Mouse (Mus musculus) embryonic fibroblast, embryonic 13.5 days (primary cell): ENCODE measurements around the gene Spred3.

Experiments used
- CTCF ChIP-seq: IDR thresholded peaks from 2 replicates; pipeline ENCODE4 v1.5.1; 2011; ENCODE audit warnings: mild to moderate bottlenecking, control low read depth, low read length, moderate library complexity, borderline replicate concordance; ENCODE audit not compliant: insufficient read depth
- POLR2A ChIP-seq: IDR thresholded peaks from 2 replicates; pipeline ENCODE4 v1.6.1; 2011; ENCODE audit warnings: low read depth, mild to moderate bottlenecking, control low read depth, low read length, moderate library complexity

DNA sequence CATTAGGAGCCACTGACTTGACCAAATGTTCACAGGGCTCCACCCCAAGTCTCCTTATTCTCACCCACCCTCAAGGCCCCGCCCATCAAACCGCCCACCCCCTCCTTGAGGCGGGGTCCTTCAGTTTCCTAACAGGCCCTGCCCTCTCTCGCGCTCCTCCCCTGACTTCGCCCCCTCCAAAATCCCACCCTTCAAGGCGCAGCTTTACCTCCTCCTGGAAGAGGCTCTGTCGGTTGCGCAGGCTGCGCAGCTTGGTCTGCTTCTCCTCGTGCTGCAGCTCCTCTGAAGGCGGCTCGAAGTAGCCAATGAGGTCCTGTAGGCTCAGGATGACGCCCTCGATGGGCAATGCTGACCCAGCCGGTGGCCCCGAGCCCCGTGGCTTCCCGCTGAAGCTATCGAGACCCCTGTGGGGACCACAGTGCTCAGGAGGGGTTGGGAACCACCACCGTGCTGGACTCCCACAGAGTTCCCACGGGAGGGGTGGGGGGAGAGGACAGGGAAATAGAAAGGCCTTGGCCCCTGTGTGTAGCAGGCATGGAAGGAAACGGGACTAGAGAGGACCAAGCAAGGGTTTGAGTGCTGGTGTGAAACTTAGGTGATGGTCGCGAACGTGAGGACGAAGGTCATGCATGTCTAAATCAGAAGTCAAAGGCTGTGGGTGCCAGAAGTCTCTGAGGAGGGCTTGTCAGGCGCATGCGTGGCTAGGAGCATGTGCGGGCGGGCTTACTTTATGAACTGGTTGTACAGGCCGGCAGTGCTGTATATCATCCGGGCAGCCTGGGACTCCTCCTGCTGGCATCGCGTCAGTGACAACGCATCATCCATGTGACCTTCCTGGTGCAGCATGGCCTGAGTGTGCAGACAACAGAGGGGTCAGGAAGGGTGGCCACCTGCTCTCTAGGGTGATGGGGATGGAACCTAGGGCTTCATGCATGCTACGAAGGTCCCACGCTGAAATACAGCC lies 60.9 kb downstream of the Spred3 start:
- TF ChIP-seq CTCF, result no peak
- no peak for TF ChIP-seq POLR2A
